Mouse (Mus musculus) urinary bladder, postnatal 4 days (tissue): ENCODE results near the gene Nek10.
A peak's percentile ranks its signal among the peaks of the same experiment; 100 is the strongest.
"Not testable (repeated sequence)": the region's sequence is repeated elsewhere in the genome, so short reads cannot be mapped to it uniquely, and the experiment has no call there.

ENCODE experiments used
- DNase-seq, 2 experiments: peaks; one replicate each; pipeline ENCODE4 v3.0.0; 2021 to 2022; ENCODE audit warnings: low spot score in 2 of 2

The Nek10 gene

GRCm38 (mm10) chr14:14803115-14803514 lies at the start of gene Nek10:
Gene Nek10 (plus strand): TSS chr14:14803415.
- DNase-seq = not testable (repeated sequence)

DNA sequence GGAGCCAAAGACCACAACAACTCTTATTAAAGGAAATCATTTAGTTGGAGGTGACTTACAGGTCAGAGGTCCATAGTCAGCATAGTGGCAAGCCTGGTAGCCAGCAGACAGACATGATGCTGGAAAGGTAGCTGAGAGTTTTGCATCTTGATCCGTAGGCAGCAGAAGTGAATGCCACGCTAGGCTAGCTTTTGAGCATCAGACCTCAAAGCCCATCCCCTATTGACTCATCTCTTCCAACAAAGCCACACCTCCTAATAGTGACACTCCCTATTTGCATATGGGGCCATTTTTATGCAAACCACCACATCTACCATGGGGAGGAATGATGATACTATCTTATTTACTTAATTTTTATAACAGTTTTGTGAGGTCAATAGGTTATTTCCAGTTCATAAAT lies 22.0 kb upstream of the Nek10 start:
- no peak for DNase-seq

DNA sequence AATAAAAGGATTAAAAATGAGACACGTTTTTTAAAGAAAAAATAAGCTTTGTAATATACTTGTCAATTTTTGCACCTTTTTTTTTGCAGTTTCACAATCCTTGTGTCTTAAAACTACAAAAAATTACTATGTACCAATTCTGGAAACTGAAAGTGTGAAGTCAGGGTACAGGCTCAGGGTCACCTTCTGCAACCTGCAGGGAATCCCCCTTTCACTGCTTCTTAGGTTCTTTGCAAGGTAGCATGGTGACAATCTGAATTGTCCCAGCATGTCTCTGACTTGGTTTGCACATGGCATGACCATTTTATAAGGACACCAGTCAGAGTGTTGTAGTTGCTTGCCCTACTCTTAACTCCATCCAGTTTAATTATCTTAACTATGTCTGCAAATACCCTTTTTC lies 19.0 kb upstream of the Nek10 start:
- DNase-seq = no peak

GRCm38 (mm10) chr14:14786979-14787378 lies 16.2 kb upstream of the Nek10 start:
- DNase-seq = no peak

DNA sequence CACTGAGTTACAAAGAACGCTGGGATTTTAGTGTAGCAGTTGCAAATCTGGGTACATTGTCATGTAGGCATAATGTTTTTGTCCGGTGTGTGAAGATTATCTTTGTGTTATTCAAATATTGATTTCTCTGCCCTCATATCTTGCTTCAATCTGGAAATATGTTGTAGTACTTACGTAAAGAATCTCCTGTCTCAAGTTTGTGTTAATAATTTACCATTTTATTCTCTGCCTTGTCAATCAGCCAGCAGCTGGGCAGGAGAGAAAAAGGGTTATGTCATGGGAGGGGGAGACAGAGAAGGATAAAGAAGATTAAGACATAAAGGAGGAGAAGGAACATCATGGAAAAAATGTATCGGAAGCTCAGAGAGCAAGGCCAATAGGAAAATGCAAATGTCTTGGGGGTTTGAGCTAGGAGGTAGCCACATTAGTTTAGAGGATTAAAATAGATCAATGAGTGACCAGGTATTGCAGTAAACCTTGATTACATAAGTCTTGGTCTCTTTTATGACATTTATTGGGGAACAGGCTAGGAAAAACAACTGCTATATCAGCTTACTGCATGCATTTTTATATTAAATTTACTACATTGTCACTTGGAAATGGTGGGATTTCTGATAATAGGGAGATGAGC lies 13.3 kb upstream of the Nek10 start:
- no peak for DNase-seq

DNA sequence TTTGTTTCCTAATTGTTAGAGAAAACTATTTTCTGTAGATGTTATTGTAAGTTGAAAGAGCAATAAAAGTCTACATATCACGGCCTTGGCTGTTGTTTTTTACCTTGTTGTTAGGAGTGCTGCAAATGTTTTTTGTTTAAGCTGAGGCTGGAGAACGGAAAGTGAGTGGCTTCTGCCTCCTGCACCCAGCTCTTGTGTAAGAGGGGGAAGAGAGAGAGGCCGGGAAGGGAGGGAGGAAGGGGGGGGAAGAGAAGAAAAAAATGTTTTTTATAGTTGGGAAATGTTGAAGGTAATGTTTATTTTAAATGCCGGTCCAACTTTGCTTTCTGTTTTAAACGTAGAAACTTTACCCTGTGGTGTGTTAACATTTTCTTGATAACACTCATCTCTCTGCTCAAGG lies 3.4 kb upstream of the Nek10 start:
- no peak for DNase-seq

GRCm38 (mm10) chr14:14800332-14800731 lies 2.9 kb upstream of the Nek10 start:
- DNase-seq = no peak

DNA sequence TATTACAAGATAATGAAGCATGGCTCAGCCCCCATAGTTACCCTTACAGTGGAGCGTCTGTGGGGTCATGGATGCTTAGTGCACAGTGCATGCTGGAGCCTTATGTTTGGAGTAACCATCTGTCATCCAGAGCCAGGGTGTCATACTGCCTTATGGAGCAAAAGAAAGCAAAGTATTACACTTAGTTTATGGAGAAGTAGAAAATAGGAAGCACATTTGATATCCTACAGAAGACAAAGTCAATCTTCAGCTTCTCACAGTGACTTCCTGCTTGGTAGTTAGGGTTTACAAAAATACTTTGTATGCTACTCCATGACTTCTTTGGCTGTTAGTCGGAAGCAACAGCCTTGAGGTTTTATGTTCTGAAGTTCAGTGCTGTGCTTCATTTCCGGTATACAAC lies 2.4 kb upstream of the Nek10 start:
- DNase-seq = no peak

DNA sequence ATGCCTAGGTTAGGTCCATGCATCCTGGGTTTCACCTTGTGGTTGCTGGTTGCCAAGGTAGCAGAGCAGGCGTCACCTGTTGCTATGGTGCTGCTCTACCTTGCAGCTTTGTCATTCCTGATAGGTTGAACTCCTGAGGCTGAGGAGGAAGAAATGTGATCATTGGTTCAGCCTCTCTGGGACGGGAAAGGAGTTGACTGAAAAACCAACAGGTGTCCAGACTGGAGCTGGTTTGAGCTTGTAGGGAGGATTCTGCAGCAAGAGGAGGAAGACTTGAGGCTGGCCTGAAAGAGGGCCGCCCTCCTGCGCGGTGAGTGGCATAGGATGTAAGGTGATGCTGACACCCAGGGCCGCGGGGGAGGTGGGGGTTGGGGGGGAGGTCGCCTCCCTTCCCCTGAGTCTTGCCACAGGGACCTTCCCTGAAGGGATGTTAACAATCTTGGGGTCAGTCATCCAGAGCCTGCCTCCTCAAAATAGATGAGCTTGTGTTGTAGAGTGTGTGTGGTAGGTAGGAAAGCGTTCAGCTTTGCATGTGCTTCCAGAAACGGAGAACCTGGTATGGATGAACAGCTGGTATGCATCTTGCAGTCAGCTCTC lies 804 bp downstream of the Nek10 start:
- no peak for DNase-seq

GRCm38 (mm10) chr14:14804518-14805212 lies 1.4 kb downstream of the Nek10 start:
- DNase-seq = no peak

- peak; percentile 73 to 87 for DNase-seq
Observed at GRCm38 (mm10) chr14:14832520-14833240, 29.5 kb downstream of the Nek10 start.

GRCm38 (mm10) chr14:14833498-14833897 lies 30.3 kb downstream of the Nek10 start:
- DNase-seq = no peak

- no peak for DNase-seq
Observed at GRCm38 (mm10) chr14:14834266-14834665, 31.1 kb downstream of the Nek10 start.

GRCm38 (mm10) chr14:14837627-14838026 lies 34.4 kb downstream of the Nek10 start:
- DNase-seq = no peak

DNA sequence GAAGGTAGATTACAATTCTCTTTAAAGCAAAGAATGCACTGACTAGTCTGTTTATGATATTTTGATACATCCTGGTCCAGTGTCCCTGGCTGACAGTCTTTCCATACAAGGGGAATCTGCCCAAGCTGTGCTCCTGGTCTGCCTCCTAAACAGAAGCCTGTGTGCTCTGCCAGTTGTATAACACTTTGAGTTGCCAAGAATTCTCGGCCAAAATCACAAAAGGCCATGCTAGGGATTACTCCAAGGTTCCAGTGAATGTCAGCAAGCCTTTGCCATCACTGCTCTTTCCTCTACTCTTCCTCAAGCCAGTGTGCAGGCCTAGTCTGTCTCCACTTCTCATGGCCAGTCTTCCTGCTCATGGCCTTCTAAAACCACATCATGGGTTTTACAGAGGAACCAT lies 34.9 kb downstream of the Nek10 start:
- DNase-seq = no peak

- DNase-seq = no peak
Observed at GRCm38 (mm10) chr14:14842734-14843530, 39.7 kb downstream of the Nek10 start.

DNA sequence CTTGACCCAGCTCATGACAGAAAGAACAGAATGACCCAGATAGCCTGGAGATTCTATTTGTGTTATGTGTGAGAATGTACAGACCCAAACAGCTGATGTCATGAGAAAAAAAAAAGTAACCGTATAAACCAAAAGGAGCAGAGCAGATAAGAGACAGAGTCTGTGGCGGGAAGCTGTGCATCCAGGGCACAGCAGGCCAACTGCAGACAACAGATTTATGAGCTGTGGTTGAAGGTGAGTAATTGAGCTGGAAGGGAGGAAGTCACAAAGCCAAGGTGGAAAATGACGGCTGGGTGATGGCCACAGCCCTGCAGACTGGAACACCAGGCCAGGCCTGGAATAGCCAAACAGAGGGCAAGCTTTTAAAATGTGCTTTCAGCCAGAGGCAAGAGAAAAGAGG lies 49.6 kb downstream of the Nek10 start:
- DNase-seq = no peak

DNA sequence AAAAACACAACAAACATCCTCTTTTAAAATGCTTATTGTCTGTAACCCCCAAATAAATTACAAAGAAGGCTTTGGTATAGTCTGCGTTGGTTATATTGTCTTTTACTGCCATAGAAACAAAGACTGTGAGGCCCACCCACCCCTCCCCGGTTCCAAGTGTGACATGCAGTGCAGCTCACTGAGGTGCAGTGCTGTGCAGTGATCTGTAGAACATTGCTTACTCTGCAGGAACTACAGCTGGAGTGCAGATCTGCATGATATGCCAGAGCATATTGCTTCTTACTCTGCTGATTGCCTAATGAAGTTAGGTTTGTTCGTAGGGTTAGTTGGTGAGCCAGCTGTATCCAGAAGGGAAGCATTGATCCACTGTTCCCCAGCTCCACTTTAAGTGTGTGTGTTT lies 57.1 kb downstream of the Nek10 start:
- DNase-seq = no peak

DNA sequence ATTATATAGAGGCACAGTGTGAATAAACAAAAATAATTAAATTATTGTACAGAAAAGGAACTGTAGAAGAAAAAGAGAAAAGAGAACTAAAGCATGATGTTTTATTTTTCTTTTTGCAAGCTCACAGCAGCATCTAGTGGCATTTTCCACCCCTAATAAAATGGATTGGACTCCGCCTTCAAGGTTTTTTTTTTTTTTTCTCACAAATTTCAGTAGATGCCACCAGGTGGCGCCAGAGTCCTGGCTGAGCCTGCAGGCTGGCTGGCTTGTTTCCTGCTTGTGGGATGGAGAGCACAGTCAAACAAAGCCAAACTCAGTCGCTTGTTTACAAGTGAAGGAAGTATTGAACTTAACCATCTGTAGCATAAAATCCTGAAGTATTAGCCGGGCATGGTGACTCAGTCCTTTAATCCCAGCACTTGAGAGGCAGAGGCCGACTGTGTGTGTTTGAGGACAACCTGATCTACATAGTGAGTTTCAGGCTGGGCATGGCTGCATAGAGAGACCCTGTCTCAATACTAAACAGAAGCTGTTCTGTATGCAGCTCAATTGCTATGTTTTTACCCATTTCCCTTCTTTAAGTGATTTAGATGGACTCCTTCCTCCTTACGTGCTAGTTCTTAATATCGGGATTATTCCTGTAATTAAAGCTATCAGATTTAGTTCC lies 60.6 kb downstream of the Nek10 start:
- peak; percentile 77 to 79 for DNase-seq

GRCm38 (mm10) chr14:14869239-14869638 lies 66.0 kb downstream of the Nek10 start:
- no peak for DNase-seq

DNA sequence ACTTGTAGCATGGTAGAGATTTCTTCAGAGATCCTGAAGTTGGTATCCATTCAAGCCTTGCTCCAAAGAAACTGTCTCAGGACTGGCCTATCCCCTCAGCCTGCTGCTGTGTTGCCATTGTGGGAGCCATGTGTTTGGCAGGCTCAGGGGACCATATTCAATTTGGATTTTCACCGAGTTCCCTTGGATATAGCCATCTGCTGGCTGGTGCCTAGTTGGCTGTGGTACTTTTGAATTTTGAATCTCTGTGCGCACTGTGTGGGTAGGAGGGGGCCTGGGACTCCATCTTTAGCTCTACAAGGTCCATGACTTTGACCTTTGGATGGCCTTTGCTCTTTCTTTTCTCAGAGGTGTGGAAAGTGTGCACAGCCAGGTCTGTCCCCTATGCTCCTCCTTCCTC lies 66.8 kb downstream of the Nek10 start:
- DNase-seq = no peak
